32 mouse cellular contexts compared by ENCODE assay signal in genomic region chr4:57888246-57888645, GRCm38 (mm10). TPM values are rescaled to one million over a fixed set of nuclear protein-coding genes. Genes with fewer than 3 reads are reported as not detected.
"Had no signal": no experiment of that assay in that cellular context is flagged by ENCODE, and none has a peak within 500 bp of the region (broad histone marks: within the 10 kb centered on the region; RNA-seq: fewer than 3 reads in every experiment).

No protein-coding gene starts in this region.

- H3K9ac ChIP-seq: limb, embryonic 12.5 days; limb, embryonic 13.5 days; limb, embryonic 15.5 days; liver, embryonic 12.5 days; liver, embryonic 13.5 days; liver, embryonic 14.5 days; liver, embryonic 15.5 days; liver, postnatal 0 days; lung, embryonic 14.5 days; lung, embryonic 15.5 days; midbrain, embryonic 12.5 days; midbrain, embryonic 13.5 days; midbrain, embryonic 15.5 days had no signal

- H3K4me2 ChIP-seq: limb, embryonic 12.5 days; limb, embryonic 13.5 days; limb, embryonic 15.5 days; liver, embryonic 11.5 days; liver, embryonic 12.5 days; liver, embryonic 13.5 days; liver, embryonic 15.5 days; lung, embryonic 14.5 days; lung, embryonic 15.5 days; midbrain, embryonic 11.5 days; midbrain, embryonic 12.5 days; midbrain, embryonic 13.5 days; midbrain, embryonic 15.5 days had no signal

- H3K9me3 ChIP-seq: limb, embryonic 10.5 days; limb, embryonic 12.5 days; limb, embryonic 13.5 days; limb, embryonic 15.5 days; liver, embryonic 12.5 days; liver, embryonic 13.5 days; liver, embryonic 15.5 days; lung, embryonic 15.5 days; midbrain, embryonic 10.5 days; midbrain, embryonic 12.5 days; midbrain, embryonic 13.5 days; midbrain, embryonic 15.5 days had no signal

- DNase-seq: left cerebral cortex, postnatal 4 days; liver; liver, embryonic 13.5 days; liver, postnatal 0 days; lung, adult 2 months; lung, embryonic 14.5 days; lung, postnatal 10 days; lung, postnatal 14 days; lung, postnatal 36 days; lung, postnatal 4 days; midbrain, embryonic 14.5 days had no signal

- H3K4me1 ChIP-seq: liver, embryonic 12.5 days; liver, embryonic 13.5 days; liver, embryonic 15.5 days had no signal

- ATAC-seq: liver, embryonic 12.5 days; liver, postnatal 0 days; lung, postnatal 0 days; midbrain, embryonic 13.5 days; midbrain, embryonic 15.5 days; midbrain, embryonic 16.5 days had no signal

- H3K27me3 ChIP-seq: limb, embryonic 12.5 days; limb, embryonic 13.5 days; limb, embryonic 15.5 days; liver, embryonic 12.5 days; liver, embryonic 13.5 days; liver, embryonic 15.5 days; lung, embryonic 15.5 days; megakaryocyte, embryonic 14.5 days; midbrain, embryonic 12.5 days; midbrain, embryonic 13.5 days; midbrain, embryonic 15.5 days had no signal

- H3K27ac ChIP-seq: limb, embryonic 10.5 days; limb, embryonic 12.5 days; limb, embryonic 13.5 days; limb, embryonic 15.5 days; liver, embryonic 12.5 days; liver, embryonic 13.5 days; liver, embryonic 14.5 days; liver, embryonic 15.5 days; lung, embryonic 15.5 days; macrophage; midbrain, embryonic 10.5 days; midbrain, embryonic 12.5 days; midbrain, embryonic 13.5 days; midbrain, embryonic 15.5 days had no signal

- H3K4me3 ChIP-seq: limb, embryonic 10.5 days; limb, embryonic 12.5 days; limb, embryonic 13.5 days; limb, embryonic 15.5 days; liver, embryonic 12.5 days; liver, embryonic 13.5 days; liver, embryonic 15.5 days; lung, embryonic 15.5 days; megakaryocyte, embryonic 14.5 days; midbrain, embryonic 10.5 days; midbrain, embryonic 12.5 days; midbrain, embryonic 13.5 days; midbrain, embryonic 15.5 days; myocyte had no signal

- H3K36me3 ChIP-seq: liver, embryonic 12.5 days; liver, embryonic 13.5 days; liver, embryonic 15.5 days; midbrain, embryonic 12.5 days; midbrain, embryonic 13.5 days; midbrain, embryonic 15.5 days had no signal

RNA-seq across cellular contexts. Expression of gene D630039A03Rik, which starts 27.9 kb away (rescaled TPM):
- total RNA-seq: left cerebral cortex, postnatal 4 days; megakaryocyte progenitor cell, adult 5-6 weeks; megakaryocyte-erythroid progenitor cell, adult 5-6 weeks had no signal
- polyA plus RNA-seq: macrophage; midbrain, embryonic 13.5 days; midbrain, embryonic 16.5 days had no signal
